Mouse (Mus musculus): ENCODE results near the gene Cdk1. TPM values are rescaled to one million over a fixed set of nuclear protein-coding genes. Genes with fewer than 3 reads are reported as not detected.

The Cdk1 gene
- polyA plus RNA-seq, 1 experiment from 2014 or later, result 297 TPM

DNA sequence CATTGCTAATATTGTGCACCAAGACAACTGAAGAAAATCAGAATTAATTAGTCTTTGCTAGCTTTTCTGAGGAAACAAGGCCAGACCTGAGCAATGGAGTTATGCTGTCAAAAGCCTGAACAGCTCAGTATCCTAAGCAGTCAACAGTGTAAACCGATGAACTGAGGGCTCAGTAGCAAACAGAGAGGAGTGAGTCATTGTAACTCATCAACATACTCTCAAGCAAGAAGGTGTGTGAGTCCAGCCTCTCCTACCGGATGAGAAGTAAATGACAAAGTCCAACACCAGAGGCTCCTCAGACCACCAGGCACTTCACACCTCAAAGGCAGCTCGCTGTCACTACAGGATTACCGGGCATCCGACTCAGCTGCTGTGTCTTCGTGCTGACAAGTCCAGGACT is 12.7 kb downstream of the Cdk1 start:
- Histone ChIP-seq H3K4me2 (replicated peaks) (no peak overlapping the region), H3K36me3 (peaks cover 88% of the 10 kb centered on the region), H3K9ac (replicated peaks) (no peak overlapping the region), H3K27me3 (no peaks in the 10 kb centered on the region), H3K4me1 (no peaks in the 10 kb centered on the region), H3K4me3 (no peak overlapping the region), H3K27ac (replicated peaks) (no peak overlapping the region), H3K9me3 (no peaks in the 10 kb centered on the region)
- ATAC-seq (ENCODE audit: low FRiP score, low read depth), result no peak
- WGBS, result 90% methylated on average over 6 of the region's 6 CpGs

- no peak for ATAC-seq (ENCODE audit: low FRiP score, low read depth)
- H3K36me3 ChIP-seq, result peaks cover 52% of the 10 kb centered on the region
- WGBS, result 91% methylated on average over 11 of the region's 11 CpGs
Measured at GRCm38 (mm10) chr10:69336219-69336618, 16.5 kb downstream of the Cdk1 start.

DNA sequence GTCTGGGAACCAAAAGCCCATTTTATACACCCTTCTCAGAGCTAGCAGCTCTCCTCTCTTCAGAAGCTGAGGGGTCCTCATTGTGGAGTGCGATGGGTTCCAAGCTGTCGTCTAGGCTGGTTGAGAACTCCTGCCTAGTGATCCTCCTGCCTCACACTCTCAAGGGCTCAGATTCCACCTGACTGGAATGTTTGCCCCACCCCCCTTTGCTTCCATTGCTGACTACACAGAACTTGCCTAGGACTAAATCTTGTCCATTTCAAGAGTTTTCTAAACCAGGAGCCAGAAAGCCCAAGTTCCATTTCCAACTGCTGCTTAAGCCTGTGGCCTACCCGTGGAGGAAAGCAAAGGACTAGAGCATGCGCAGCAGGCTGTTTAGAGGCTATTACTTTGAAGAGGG is 17.1 kb downstream of the Cdk1 start:
- 82% methylated on average over 4 of the region's 4 CpGs for WGBS
- no peak overlapping the region for H3K4me3 ChIP-seq
- no peak overlapping the region for H3K4me2 ChIP-seq (replicated peaks)
- no peaks in the 10 kb centered on the region for H3K4me1 ChIP-seq
- no peaks in the 10 kb centered on the region for H3K9me3 ChIP-seq
- H3K36me3 ChIP-seq, result peaks cover 49% of the 10 kb centered on the region
- H3K9ac ChIP-seq (replicated peaks), result no peak overlapping the region
- H3K27me3 ChIP-seq, result no peaks in the 10 kb centered on the region
- H3K27ac ChIP-seq (replicated peaks), result 0 out of 2 replicates have a peak overlapping the region, but pooled peaks have one; percentile 20
- no peak for ATAC-seq (ENCODE audit: low FRiP score, low read depth)

More at GRCm38 (mm10) chr10:69336219-69336618, 16.5 kb downstream of the Cdk1 start:
- Histone ChIP-seq H3K9ac (replicated peaks) (no peak overlapping the region), H3K9me3 (no peaks in the 10 kb centered on the region), H3K27ac (replicated peaks) (no peak overlapping the region), H3K4me2 (replicated peaks) (no peak overlapping the region), H3K4me3 (no peak overlapping the region), H3K4me1 (no peaks in the 10 kb centered on the region), H3K27me3 (no peaks in the 10 kb centered on the region)

- H3K9ac ChIP-seq (replicated peaks), result no peak overlapping the region
- H3K27ac ChIP-seq (replicated peaks), result peak overlapping the region; percentile 20; the same call in 1 of the 2 replicates
- no peak for ATAC-seq (ENCODE audit: low FRiP score, low read depth)
- peaks cover 44% of the 10 kb centered on the region for H3K36me3 ChIP-seq
- no peak overlapping the region for H3K4me2 ChIP-seq (replicated peaks)
- H3K4me1 ChIP-seq, result no peaks in the 10 kb centered on the region
- 59% methylated on average over 7 of the region's 7 CpGs for WGBS
- no peaks in the 10 kb centered on the region for H3K9me3 ChIP-seq
- H3K27me3 ChIP-seq, result no peaks in the 10 kb centered on the region
- H3K4me3 ChIP-seq, result no peak overlapping the region
Measured at GRCm38 (mm10) chr10:69335195-69335536, 17.6 kb downstream of the Cdk1 start.

- WGBS, result 75% methylated on average over 16 of the region's 16 CpGs
- no peak overlapping the region for H3K4me2 ChIP-seq (replicated peaks)
- no peaks in the 10 kb centered on the region for H3K4me1 ChIP-seq
- H3K27ac ChIP-seq (replicated peaks), result peak overlapping the region; percentile 20; the same call in 1 of the 2 replicates
- ATAC-seq (ENCODE audit: low FRiP score, low read depth), result no peak
- no peak overlapping the region for H3K9ac ChIP-seq (replicated peaks)
- peaks cover 38% of the 10 kb centered on the region for H3K36me3 ChIP-seq
- no peak overlapping the region for H3K4me3 ChIP-seq
- H3K27me3 ChIP-seq, result no peaks in the 10 kb centered on the region
- H3K9me3 ChIP-seq, result no peaks in the 10 kb centered on the region
Measured at GRCm38 (mm10) chr10:69334271-69335194, 18.2 kb downstream of the Cdk1 start.

DNA sequence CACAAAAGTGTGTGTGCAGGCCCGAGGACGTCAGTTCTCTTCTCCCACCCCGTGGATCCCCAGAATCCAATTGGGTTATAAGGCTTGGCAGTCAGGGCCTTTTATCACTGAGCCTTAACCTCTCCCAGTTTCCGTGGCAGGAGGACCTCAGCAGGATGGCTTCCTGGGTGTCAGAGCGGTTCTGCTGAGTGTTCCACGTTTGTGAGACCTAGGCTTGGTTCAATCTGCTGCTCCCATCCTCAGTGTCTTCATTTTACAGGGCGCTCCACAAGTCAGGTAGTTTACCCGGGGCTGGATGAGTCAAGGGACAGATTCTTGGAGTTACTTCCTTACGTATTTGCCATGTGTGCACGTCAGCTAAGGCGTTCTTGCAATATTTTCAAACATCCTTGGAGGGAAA is 19.5 kb downstream of the Cdk1 start:
- no peaks in the 10 kb centered on the region for H3K9me3 ChIP-seq
- no peak for ATAC-seq (ENCODE audit: low FRiP score, low read depth)
- H3K4me3 ChIP-seq, result no peak overlapping the region
- H3K27ac ChIP-seq (replicated peaks), result no peak overlapping the region
- H3K36me3 ChIP-seq, result peaks cover 26% of the 10 kb centered on the region
- H3K4me1 ChIP-seq, result no peaks in the 10 kb centered on the region
- WGBS, result 90% methylated on average over 11 of the region's 11 CpGs
- H3K27me3 ChIP-seq, result no peaks in the 10 kb centered on the region
- no peak overlapping the region for H3K9ac ChIP-seq (replicated peaks)
- H3K4me2 ChIP-seq (replicated peaks), result no peak overlapping the region

GRCm38 (mm10) chr10:69331231-69331630 is 21.5 kb downstream of the Cdk1 start:
- Histone ChIP-seq H3K4me2 (replicated peaks) (no peak overlapping the region), H3K4me3 (no peak overlapping the region), H3K9ac (replicated peaks) (no peak overlapping the region), H3K27ac (replicated peaks) (no peak overlapping the region), H3K9me3 (no peaks in the 10 kb centered on the region), H3K36me3 (peaks cover 7% of the 10 kb centered on the region), H3K27me3 (no peaks in the 10 kb centered on the region), H3K4me1 (no peaks in the 10 kb centered on the region)
- WGBS, result 84% methylated on average over 6 of the region's 6 CpGs
- ATAC-seq (ENCODE audit: low FRiP score, low read depth), result no peak

GRCm38 (mm10) chr10:69328656-69329046 is 24.1 kb downstream of the Cdk1 start:
- Histone ChIP-seq H3K27me3 (no peaks in the 10 kb centered on the region), H3K27ac (replicated peaks) (no peak overlapping the region), H3K9me3 (no peaks in the 10 kb centered on the region), H3K4me2 (replicated peaks) (no peak overlapping the region), H3K9ac (replicated peaks) (no peak overlapping the region), H3K4me1 (no peaks in the 10 kb centered on the region), H3K4me3 (no peak overlapping the region), H3K36me3 (no peaks in the 10 kb centered on the region)
- WGBS, result 69% methylated on average over 4 of the region's 4 CpGs
- 0 out of 2 replicates have a peak, but pooled peaks have one; percentile 44 for ATAC-seq (ENCODE audit: low FRiP score, low read depth)

DNA sequence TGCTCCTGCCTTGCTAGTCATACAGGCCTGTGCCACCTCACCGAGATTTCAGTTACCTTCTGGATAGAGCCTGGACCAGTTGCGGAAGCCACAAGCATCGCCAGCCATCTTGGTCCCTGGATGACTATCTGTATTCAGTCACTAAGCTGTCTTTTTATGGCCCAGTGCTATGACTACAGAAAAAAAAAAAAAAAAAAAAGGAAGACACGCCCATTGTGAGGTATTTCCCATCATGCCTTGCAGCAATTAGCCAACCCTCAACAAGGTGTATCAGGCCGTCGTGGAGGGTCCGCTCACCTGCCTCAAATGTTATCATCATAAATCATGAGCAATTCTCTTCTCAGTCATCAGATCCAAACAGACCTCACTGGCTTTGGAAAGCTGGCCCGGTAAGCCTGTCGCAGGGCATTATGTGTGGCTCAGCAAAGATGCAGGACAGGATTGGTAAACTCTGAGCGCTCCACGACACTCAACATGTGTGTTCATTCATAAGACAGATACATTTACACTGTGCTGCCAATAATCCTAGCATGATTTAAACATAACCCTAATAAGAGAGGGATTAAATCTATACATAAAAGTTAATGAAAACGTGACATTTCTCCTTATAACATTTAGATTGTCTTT is 24.6 kb downstream of the Cdk1 start:
- Histone ChIP-seq H3K27ac (replicated peaks) (no peak overlapping the region), H3K4me3 (no peak overlapping the region), H3K4me1 (no peaks in the 10 kb centered on the region), H3K9ac (replicated peaks) (no peak overlapping the region), H3K27me3 (no peaks in the 10 kb centered on the region), H3K4me2 (replicated peaks) (no peak overlapping the region), H3K9me3 (no peaks in the 10 kb centered on the region), H3K36me3 (no peaks in the 10 kb centered on the region)
- ATAC-seq (ENCODE audit: low FRiP score, low read depth), result no peak
- 90% methylated on average over 12 of the region's 12 CpGs for WGBS

- Histone ChIP-seq H3K27me3 (no peaks in the 10 kb centered on the region), H3K4me3 (no peak overlapping the region), H3K4me2 (replicated peaks) (no peak overlapping the region), H3K36me3 (no peaks in the 10 kb centered on the region), H3K4me1 (no peaks in the 10 kb centered on the region), H3K27ac (replicated peaks) (no peak overlapping the region), H3K9me3 (no peaks in the 10 kb centered on the region), H3K9ac (replicated peaks) (no peak overlapping the region)
- 72% methylated on average over 8 of the region's 8 CpGs for WGBS
- no peak for ATAC-seq (ENCODE audit: low FRiP score, low read depth)
Measured at GRCm38 (mm10) chr10:69327362-69327761, 25.4 kb downstream of the Cdk1 start.

DNA sequence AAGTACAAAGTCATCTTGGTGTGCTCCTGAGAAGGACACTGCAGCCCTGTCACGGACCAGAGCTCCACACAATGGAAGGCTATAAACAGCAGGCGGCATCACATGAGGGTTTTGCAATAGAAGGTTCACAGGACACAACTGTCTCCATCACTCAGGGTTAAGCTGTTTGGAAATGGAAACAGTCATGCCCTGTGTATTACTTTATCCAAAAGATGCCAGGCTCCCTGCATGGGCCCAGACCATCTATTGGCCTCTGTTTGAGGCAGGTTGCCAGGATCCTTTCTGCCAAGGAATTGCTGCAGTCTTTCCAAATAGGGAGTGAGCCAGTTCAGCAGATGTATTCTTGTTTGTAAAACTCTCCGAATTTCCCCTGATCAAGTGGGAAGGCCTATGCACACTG is 26.3 kb downstream of the Cdk1 start:
- H3K4me3 ChIP-seq, result no peak overlapping the region
- no peak for ATAC-seq (ENCODE audit: low FRiP score, low read depth)
- no peak overlapping the region for H3K9ac ChIP-seq (replicated peaks)
- no peak overlapping the region for H3K4me2 ChIP-seq (replicated peaks)
- no peaks in the 10 kb centered on the region for H3K27me3 ChIP-seq
- H3K4me1 ChIP-seq, result no peaks in the 10 kb centered on the region
- H3K36me3 ChIP-seq, result no peaks in the 10 kb centered on the region
- H3K9me3 ChIP-seq, result no peaks in the 10 kb centered on the region
- no peak overlapping the region for H3K27ac ChIP-seq (replicated peaks)
- WGBS, result 89% methylated on average over 3 of the region's 3 CpGs

GRCm38 (mm10) chr10:69324816-69325215 is 27.9 kb downstream of the Cdk1 start:
- H3K9ac ChIP-seq (replicated peaks), result no peak overlapping the region
- H3K36me3 ChIP-seq, result no peaks in the 10 kb centered on the region
- no peak overlapping the region for H3K4me3 ChIP-seq
- H3K4me2 ChIP-seq (replicated peaks), result no peak overlapping the region
- H3K27ac ChIP-seq (replicated peaks), result no peak overlapping the region
- H3K27me3 ChIP-seq, result no peaks in the 10 kb centered on the region
- no peak for ATAC-seq (ENCODE audit: low FRiP score, low read depth)
- no peaks in the 10 kb centered on the region for H3K4me1 ChIP-seq
- WGBS, result 90% methylated on average over 7 of the region's 7 CpGs
- H3K9me3 ChIP-seq, result no peaks in the 10 kb centered on the region

All from midbrain, embryonic 12.5 days (tissue).